Mouse (Mus musculus) liver, embryonic 14.5 days (tissue): ENCODE measurements around the gene AI467606.
"Not testable (repeated sequence)": the region's sequence is repeated elsewhere in the genome, so short reads cannot be mapped to it uniquely, and the experiment has no call there.

ENCODE experiments used
- CTCF ChIP-seq: IDR thresholded peaks from 2 replicates; pipeline ENCODE4 v1.5.1; 2016; ENCODE audit warnings: antibody characterized with exemption, low read depth, control low read depth
- EP300 ChIP-seq: IDR thresholded peaks from 2 replicates; pipeline ENCODE4 v1.6.1; 2016; ENCODE audit warnings: antibody characterized with exemption, low read depth

DNA sequence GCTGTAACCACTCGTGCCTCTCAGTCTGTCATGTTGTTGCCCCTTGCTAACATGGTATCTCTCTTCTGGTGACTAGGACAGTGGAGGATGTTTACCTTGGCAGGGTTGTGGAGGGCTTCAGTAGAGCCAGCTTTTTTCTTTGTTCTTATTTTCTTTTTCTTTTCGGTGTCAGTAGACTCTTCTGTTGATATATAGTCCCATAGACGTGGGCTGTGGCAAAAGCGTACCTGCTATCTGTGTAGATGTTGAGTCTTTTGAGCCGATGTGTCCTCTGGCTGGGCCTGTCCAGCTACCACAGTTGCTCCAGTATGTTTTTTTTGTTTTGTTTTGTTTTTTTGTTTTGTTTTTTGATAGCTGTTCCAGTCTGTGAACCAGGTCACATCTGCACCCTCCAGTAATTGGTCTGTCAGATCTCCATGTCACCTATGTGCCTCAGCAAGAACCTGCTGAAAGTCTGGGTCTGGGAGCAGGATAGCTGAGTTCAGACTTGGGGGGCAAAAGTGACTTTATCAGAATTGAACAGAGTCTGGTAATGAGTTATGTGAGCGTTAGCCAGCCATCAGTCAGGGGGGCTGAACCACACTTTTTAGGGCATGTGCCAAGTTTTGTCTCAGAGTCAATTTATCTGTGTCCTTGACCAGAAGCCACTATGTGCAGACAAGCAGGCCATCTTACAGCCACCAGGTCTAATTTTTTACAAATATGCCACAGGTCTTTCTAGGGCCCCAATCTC, 3.7 kb upstream of the AI467606 start, which contains the start of gene Zg16:
- not testable (repeated sequence) for TF ChIP-seq CTCF
- 0 out of 2 replicates have a peak, but pooled peaks have one; percentile 17 for TF ChIP-seq EP300
